Mouse (Mus musculus): ENCODE data around the gene Wwc2.

DNA sequence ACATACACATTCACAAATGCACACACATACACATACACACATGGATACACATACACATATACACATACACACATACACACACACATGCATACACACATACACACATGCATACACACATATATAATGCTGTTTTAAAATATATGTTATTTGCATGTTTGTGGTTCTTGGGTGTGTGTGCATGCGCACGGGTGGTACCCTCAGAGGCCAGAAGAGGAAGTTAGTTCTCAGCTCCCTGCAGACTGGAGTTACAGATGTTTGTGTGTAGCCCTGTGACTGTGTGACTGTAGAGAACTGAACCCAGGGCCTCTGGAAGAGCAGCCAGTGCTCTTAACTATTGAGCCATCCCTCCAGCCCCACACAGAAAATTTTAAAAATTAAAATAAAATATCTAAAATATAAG, 29.0 kb upstream of the Wwc2 start:
- TF ChIP-seq CTCF (IDR thresholded peaks at IDR 0.05; ENCODE audit: extremely low read depth, insufficient read depth, insufficient read length, insufficient replicate concordance) (no peak), POLR2A (IDR thresholded peaks at IDR 0.05; ENCODE audit: low read depth, low read length) (no peak)

All from spleen, adult 2 months (tissue).